Mouse (Mus musculus): ENCODE data around the gene Try4. TPM values are rescaled to one million over a fixed set of nuclear protein-coding genes. Genes with fewer than 3 reads are reported as not detected.
"Not testable (repeated sequence)": the region's sequence is repeated elsewhere in the genome, so short reads cannot be mapped to it uniquely, and the experiment has no call there.

Gene Try4
- polyA plus RNA-seq (2012; rRNA removed), result 0.61 and 2.2 TPM in 2 replicates

DNA sequence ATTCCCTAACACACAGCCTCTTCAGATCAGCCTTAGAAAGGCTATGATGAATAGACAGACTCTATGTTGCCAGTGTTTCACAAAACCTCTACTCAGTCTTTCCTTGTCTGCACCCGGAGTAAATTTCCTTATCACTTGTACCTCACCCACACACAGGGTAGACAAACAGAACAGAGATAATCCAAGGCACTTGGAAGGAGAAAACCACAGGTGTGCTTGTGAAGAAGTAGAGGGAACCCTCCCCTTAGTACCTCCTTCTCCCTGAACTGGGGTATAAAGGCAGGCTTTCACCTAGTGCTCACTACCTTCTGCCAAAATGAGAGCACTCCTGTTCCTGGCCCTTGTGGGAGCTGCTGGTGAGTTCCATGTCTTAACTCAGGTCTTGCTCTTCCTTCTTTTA is at the start of gene Try4:
Gene Try4 (plus strand): TSS at position 301 of the 400 bp plus-strand sequence.
- WGBS, result 31% methylated on average over 1 of the region's 1 CpGs
- no peak for DNase-seq (ENCODE audit: low read depth, low spot score)

DNA sequence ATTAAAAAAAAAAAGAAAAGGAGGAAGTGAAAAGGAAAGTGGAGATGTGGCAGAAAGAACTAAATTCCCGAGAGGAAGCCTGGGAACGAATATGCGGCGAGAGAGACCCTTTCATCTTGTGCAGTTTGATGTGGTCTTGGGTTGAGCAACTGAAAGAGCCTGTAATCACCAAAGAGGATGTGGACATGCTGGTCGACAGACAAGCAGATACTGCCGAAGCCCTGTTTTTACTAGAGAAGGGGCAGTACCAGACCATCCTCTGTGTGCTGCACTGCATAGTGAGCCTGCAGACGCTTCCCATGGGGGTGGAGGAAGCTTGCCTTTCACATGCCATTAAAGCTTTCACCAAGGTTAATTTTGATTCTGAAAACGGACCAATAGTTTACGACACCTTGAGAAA is 48.8 kb upstream of the Try4 start:
- 83% methylated on average over 9 of the region's 9 CpGs for WGBS
- DNase-seq (ENCODE audit: low read depth, low spot score), result not testable (repeated sequence)

DNA sequence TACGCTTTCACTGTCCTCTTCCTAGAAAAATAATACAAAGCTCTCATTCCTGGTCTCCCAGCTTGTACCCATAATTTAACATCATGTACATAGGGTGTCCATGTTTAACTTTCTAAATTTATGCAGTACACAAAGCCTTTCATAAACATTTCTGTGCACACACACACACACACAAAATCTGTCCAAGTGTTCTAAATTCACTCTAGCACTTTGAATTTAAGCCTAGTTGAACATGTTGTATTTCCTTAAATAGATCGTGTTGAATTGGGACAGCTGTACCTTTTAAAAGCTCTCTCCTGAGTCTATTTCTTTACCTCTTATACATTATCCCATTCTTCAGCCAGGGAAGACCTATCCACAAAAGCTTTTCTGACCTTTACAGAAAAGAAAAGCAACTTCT is 45.6 kb upstream of the Try4 start:
- no peak for DNase-seq (ENCODE audit: low read depth, low spot score)
- WGBS, result 76% methylated on average over 2 of the region's 2 CpGs

DNA sequence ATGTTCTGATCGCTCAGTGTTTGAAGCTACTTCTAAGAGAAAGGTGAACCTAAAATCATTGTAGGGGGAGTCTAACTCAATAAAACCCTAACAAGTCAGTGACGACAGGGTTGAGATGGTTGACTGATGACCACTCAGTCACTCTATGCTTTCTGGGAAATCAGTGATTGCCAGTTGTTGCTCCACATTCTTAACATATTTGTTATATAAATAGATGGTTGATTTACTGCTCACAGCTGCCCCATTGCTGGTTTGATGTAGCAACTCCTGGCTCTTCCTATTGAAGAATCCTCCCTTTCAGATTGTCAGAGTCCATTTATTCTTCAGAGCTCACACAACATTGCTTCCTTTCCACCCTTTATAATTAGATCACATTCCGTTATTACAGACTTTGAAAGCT is 44.6 kb upstream of the Try4 start:
- 70% methylated on average over 3 of the region's 3 CpGs for WGBS
- DNase-seq (ENCODE audit: low read depth, low spot score), result no peak

DNA sequence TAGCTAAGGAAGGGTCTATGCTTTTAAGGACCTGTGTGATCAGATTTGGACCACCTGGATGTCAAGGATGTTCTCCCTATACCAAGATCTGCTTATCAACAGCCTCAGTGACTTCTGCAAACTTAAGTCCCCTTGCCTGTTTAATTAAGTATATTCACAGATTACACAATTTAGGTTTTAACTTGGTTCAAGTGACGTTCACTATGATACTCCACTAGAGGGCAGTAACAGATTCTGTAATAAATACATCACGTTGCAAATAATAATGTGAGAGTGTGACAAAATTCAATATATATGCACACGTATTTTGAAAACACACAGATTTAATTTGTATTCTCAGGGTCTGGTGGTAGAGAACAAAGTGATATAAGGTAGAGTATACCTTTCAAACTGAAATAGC is 39.3 kb upstream of the Try4 start:
- 40% methylated on average over 3 of the region's 3 CpGs for WGBS
- no peak for DNase-seq (ENCODE audit: low read depth, low spot score)

DNA sequence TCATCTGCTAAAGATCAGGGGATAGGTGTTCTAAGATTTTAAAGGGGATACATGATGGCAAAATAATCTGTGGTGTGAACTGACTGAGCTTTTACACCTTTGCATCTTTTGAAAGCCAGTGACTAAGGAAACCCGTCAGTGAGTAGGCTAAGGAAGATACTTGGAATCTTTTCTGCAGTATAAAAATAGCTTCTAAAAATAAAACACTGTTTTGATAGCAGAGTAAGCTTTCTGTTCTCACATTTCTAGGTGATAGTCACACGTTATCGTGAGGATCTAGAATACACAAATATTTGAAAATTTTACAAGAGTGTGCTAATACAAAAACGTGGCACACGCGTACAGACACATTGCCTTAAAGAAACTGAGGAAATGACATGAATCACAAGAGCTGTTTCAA is 35.9 kb upstream of the Try4 start:
- no peak for DNase-seq (ENCODE audit: low read depth, low spot score)
- 79% methylated on average over 6 of the region's 6 CpGs for WGBS

DNA sequence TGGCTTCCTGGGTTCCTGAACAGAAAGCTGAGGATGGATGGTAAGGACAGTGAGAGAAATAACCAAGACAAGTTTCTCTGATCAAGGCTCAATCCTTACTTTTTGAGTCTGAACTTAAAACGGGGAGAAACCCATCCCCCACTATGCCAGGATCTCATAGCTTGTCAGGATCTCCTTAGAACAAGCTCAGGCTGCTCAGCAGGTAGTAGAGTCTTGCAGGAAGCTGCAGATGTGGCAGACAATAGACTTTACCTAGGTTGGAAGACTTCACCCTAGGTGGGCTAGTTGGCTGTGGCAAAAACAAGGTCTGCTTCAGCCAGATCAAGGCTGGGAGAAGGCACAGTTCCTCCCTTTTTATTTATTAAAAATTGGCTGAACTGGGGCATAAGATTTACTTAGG is 3.8 kb upstream of the Try4 start:
- DNase-seq (ENCODE audit: low read depth, low spot score), result no peak
- WGBS, result 6% methylated on average over 1 of the region's 1 CpGs

DNA sequence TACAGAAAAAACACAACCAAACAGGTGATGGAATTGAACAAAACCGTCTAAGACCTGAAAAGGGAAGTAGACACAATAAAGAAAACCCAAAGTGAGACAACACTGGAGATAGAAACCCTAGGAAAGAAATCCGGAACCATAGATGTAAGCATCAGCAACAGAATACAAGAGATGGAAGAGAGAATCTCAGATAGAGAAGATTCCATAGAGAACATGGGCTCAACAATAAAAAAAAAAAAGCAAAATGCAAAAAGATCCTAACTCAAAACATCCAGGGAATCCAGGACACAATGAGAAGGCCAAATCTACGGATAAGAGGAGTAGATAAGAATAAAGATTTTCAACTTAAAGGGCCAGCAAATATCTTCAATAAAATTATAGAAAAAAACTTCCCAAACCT is 14.7 kb downstream of the Try4 start, which contains the start of gene Try5:
Gene Try5 (minus strand): TSS at position 101 of the 400 bp plus-strand sequence.
- 65% methylated on average over 3 of the region's 3 CpGs for WGBS
- not testable (repeated sequence) for DNase-seq (ENCODE audit: low read depth, low spot score)

DNA sequence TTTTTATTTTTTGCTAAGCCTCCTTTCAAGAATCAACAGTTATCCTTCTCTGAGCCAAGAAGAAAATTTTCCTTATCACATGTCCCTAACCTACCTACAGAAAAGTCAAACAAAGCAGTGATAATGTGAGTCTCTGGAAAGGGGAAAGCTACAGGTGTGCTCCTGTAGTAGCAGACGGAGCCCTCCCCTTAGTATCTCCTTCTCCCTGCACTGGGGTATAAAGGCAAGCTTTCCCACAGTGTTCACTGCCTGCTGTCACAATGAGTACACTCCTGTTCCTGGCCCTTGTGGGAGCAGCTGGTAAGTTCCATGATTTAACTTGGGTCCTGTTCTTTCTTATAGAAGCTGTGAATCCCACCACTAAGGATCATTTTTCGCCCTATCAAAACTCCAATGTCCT is 51.9 kb downstream of the Try4 start, which contains the start of gene Try10:
Gene Try10 (plus strand): TSS at position 174 of the 400 bp plus-strand sequence.
- 70% methylated on average over 2 of the region's 2 CpGs for WGBS
- no peak for DNase-seq (ENCODE audit: low read depth, low spot score)

Other genes starting within 250 kb of the Try4 start
- 0.57 and 1.0 TPM in 2 replicates for gene Try5, start 14.6 kb downstream of the Try4 start, polyA plus RNA-seq (2012; rRNA removed)
- gene Try10, start 51.8 kb downstream of the Try4 start, polyA plus RNA-seq (2012; rRNA removed), result 0.10 TPM in 1 of 2 replicates, not detected in the other
- gene Prss3, start 75.4 kb downstream of the Try4 start, polyA plus RNA-seq (2012; rRNA removed), result not detected in 2 replicates
- not detected in 2 replicates for gene Gm5771, start 90.1 kb downstream of the Try4 start, polyA plus RNA-seq (2012; rRNA removed)
- not detected in 2 replicates for gene Gm10334, start 143.9 kb downstream of the Try4 start, polyA plus RNA-seq (2012; rRNA removed)
- not detected in 2 replicates for gene Prss1, start 156.7 kb downstream of the Try4 start, polyA plus RNA-seq (2012; rRNA removed)
- 1.3 and 1.9 TPM in 2 replicates for gene Prss2, start 219.5 kb downstream of the Try4 start, polyA plus RNA-seq (2012; rRNA removed)